Mouse (Mus musculus) urinary bladder, postnatal 4 days (tissue): ENCODE results near the gene Ugt1a6a.

Experiments
- DNase-seq, 2 experiments: peaks; one replicate each; pipeline ENCODE4 v3.0.0; 2021 to 2022; ENCODE audit warnings: low spot score in 2 of 2

Gene Ugt1a6a

GRCm38 (mm10) chr1:88228121-88228520 lies 93.5 kb downstream of the Ugt1a6a start:
- DNase-seq = peak in 1 of 2 experiments; percentile 76

- peak; percentile 23 to 62 for DNase-seq
Observed at GRCm38 (mm10) chr1:88229566-88229965, 95.0 kb downstream of the Ugt1a6a start.

GRCm38 (mm10) chr1:88229986-88230385 lies 95.4 kb downstream of the Ugt1a6a start:
- DNase-seq = peak; percentile 52 to 82

- DNase-seq = peak; percentile 38 to 79
Observed at GRCm38 (mm10) chr1:88230421-88230820, 95.8 kb downstream of the Ugt1a6a start.

- peak; percentile 19 to 65 for DNase-seq
Observed at GRCm38 (mm10) chr1:88230981-88231802, 96.6 kb downstream of the Ugt1a6a start.

GRCm38 (mm10) chr1:88231803-88232499 lies 97.3 kb downstream of the Ugt1a6a start:
- DNase-seq = peak; percentile 34 to 77

GRCm38 (mm10) chr1:88232664-88233380 lies 98.2 kb downstream of the Ugt1a6a start:
- DNase-seq = peak in 1 of 2 experiments; percentile 59

GRCm38 (mm10) chr1:88233421-88234247 lies 99.0 kb downstream of the Ugt1a6a start:
- DNase-seq = peak in 1 of 2 experiments; percentile 88

- no peak for DNase-seq
Observed at GRCm38 (mm10) chr1:88234248-88234610, 99.6 kb downstream of the Ugt1a6a start.

DNA sequence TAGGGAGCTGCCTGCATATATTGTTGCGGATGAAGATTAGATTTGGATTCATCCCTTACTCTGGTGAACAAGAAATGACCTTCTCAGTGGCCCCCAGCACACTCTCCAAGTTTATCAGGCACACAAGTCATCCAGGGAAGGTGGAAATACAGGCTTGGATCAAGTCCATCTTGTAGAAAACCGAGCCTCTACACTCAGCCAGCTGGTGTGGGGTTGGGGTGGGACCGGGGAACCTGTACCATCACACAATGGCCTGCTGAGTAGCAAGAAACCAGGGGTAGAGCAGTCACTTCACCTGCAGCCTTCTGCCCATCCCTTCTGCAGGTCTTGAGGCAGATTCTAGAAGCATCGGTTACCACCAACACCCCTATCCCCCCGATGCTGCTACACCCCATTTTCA lies 100.0 kb downstream of the Ugt1a6a start:
- DNase-seq = no peak

DNA sequence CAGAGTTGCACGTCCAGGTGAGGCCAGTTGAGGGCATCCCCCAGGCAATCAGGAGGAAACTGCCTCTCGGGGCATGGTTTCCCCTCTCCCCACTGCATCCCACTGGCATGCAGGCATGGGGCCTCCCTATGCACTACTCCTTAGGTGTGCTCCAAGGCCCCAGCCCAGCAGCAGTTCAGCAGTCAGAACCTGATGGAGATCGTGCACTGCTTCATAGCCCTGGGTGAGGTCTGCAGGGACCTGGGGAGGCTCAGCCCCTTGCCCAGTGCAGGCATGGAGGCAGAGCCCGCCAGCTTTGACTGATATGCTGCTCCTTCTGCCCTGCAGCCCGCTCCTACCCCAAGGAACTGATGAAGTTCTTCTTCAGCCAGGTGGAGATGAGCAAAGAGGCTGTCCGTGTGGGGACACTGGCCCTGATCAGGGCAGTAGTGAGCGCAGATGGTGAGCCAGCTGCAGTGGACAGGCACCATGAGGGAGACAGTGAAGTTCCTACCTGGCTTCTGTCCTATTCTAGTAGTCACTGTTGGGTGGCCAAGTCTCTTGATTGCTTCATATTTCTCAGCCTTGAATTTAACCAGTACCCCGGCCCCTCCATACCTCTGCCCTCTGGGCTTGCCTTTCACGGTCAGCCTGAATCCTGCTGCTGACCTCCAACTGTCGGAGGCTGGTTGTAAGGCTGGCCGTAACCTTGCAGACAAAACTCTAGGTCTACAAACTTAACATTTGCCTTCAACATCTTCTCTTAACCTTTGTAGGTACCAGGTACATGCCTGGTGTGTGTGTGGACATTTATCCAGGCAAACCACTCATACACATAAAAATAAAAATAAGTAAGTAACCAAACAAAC lies 100.7 kb downstream of the Ugt1a6a start:
- peak in 1 of 2 experiments; percentile 81 for DNase-seq

GRCm38 (mm10) chr1:88235894-88236415 lies 101.3 kb downstream of the Ugt1a6a start:
- DNase-seq = no peak

GRCm38 (mm10) chr1:88237311-88237710 lies 102.7 kb downstream of the Ugt1a6a start:
- no peak for DNase-seq

GRCm38 (mm10) chr1:88238771-88239170 lies 104.2 kb downstream of the Ugt1a6a start:
- DNase-seq = peak in 1 of 2 experiments; percentile 87

DNA sequence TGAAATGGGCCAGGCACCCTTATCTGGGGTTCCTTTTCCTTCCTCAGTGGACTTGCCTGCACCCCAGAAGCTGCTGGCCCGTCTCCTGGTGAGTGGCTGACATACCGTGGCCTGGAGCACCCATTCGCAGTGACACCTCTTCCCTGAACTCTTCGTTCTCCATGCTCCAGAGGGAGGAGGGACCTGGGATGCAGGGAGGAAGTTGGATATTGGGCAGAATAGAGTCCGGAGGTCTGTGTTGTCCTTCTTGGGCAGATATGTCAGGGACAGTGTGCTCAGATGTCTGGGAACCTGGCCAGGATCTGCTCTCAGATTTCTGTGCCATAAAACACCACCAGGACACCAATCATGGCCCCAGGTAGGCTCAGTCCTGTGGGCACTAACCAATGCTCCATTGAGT lies 105.5 kb downstream of the Ugt1a6a start:
- DNase-seq = no peak

GRCm38 (mm10) chr1:88240579-88240978 lies 106.0 kb downstream of the Ugt1a6a start:
- DNase-seq = no peak

DNA sequence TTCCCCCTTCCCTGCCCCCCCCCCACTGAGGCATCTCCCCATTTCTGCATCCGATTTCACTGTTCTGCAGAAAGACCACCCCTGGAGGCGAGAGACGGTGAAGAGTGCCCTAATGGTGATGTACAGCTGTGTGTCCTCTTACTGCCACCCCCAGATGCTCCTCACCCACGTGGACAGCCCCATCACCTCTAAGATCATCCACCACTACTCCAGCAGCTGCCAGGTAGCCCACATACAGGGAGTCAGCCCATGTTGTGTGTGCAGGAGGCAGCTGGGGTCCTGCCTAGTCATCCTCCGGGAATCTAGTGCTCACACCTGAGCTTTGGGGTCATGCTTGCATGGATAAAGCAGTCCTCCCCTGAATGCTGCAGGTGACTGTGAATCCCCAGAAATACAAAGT lies 109.3 kb downstream of the Ugt1a6a start:
- DNase-seq = no peak

GRCm38 (mm10) chr1:88245881-88246280 lies 111.3 kb downstream of the Ugt1a6a start:
- no peak for DNase-seq

DNA sequence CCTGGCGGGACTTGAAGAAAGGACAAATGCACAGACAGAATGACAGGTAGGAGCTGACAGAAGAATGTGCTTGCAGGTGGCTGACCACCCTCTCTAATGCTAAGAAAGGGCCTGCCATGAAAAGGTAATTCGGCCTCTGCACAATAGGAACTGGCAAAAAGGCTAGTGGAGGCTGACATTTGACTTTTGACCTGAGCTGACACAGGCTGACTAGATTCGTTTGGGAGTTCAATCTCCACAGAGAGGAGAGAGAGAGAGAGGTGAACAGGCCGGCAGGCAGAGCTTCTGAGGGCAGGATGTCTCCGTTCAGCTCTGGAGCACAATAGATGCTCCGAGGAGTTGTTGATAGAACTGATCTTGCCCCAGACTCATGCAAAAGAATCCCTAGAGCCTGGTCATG lies 111.8 kb downstream of the Ugt1a6a start:
- no peak for DNase-seq

- DNase-seq = no peak
Observed at GRCm38 (mm10) chr1:88247660-88248059, 113.1 kb downstream of the Ugt1a6a start.
